Mouse (Mus musculus) lung, adult 2 months (tissue): ENCODE measurements around the gene Slc17a5.

Source experiments
- CTCF ChIP-seq: fragments of 200-500 bp; IDR thresholded peaks from 2 replicates; pipeline ENCODE4 v1.5.1; 2011; ENCODE audit warnings: mild to moderate bottlenecking, low read length, control low read depth; ENCODE audit not compliant: insufficient read depth
- POLR2A ChIP-seq: fragments of 200-500 bp; IDR thresholded peaks from 2 replicates; pipeline ENCODE4 v1.6.1; 2011; ENCODE audit warnings: low read depth, mild to moderate bottlenecking, control low read depth, low read length, borderline replicate concordance; ENCODE audit errors: extremely low read depth

DNA sequence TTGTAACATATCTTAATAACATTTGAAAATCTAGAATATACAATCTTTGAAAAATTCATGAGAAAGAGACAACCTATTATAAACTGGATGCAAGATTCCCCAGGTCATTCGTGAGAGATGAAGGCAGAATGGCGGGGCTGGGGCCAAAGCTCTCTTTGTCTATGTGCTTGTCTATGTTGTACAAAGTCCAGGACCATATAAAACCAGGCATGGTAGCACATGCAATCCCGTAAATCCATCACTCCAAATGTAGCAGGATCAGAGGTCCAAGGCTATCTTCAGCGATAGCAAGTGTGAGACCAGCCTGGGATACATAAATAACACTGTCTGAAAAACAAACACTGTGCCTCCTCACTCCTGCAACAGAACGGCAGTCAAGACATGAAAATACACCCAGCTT, 12.1 kb upstream of the Slc17a5 start:
- TF ChIP-seq CTCF (no peak), POLR2A (no peak)
